Mouse (Mus musculus): ENCODE results near the gene Kbtbd8. TPM values are rescaled to one million over a fixed set of nuclear protein-coding genes. Genes with fewer than 3 reads are reported as not detected.

Gene Kbtbd8
- total and polyA plus RNA-seq, 3 experiments = 0.45 to 2.4 (median 2.2) TPM

- TF ChIP-seq POLR2A (IDR thresholded peaks at IDR 0.05; ENCODE audit: insufficient read depth, low read depth, low read length) = no peak
- peak; percentile 99 for TF ChIP-seq CTCF (IDR thresholded peaks at IDR 0.05)
- 0 out of 2 replicates have a peak, but pooled peaks have one; percentile 35 for TF ChIP-seq EP300 (IDR thresholded peaks at IDR 0.05; ENCODE audit: insufficient read depth, low read depth, low read length)
- 20% methylated on average over 21 of the region's 21 CpGs for WGBS
- intact Hi-C loops (cut with DNase I) = loop anchor here (2.0 to 5.0 kb wide), 2 partner anchors 124 to 1906 kb away; no protein-coding TSS in a partner anchor
- H3K4me3 ChIP-seq = no peak overlapping the region
- no peaks in the 10 kb centered on the region for H3K36me3 ChIP-seq (ENCODE audit: control insufficient read depth, insufficient read depth, low read length)
- no peaks in the 10 kb centered on the region for H3K79me2 ChIP-seq (replicated peaks; ENCODE audit: control insufficient read depth, insufficient read depth, low read length)
- H3K27ac ChIP-seq = no peak overlapping the region
- no peaks in the 10 kb centered on the region for H3K4me1 ChIP-seq (ENCODE audit: control insufficient read depth, insufficient read depth, low read length)
- H3K27me3 ChIP-seq (ENCODE audit: control insufficient read depth, insufficient read depth, low read length) = no peaks in the 10 kb centered on the region
- H3K9ac ChIP-seq (ENCODE audit: low read depth, low read length) = no peak overlapping the region
- peak; percentile 70 to 87 for DNase-seq
Observed at GRCm38 (mm10) chr6:95098366-95099109, 18.5 kb upstream of the Kbtbd8 start.

DNA sequence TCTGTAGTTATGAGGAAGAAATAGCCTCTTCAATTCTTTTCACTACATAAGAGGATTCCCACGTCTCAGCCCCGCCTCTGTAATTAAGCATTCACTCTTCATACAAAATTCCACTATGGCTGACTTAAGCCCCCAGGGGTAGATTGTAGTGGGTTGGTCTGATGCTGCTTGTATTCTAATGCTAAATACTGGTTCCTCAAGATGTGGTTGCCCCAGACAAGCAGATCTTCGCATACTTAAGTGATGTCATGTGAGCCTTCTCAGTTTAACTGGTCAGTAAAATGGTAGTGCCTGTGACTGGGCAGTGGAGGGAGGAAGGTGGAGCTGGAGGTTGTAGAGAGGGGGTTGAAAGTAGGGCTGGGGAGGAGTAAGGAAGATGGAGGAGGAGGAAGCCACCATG is 13.3 kb upstream of the Kbtbd8 start:
- H3K79me2 ChIP-seq (replicated peaks; ENCODE audit: control insufficient read depth, insufficient read depth, low read length) = no peaks in the 10 kb centered on the region
- H3K9ac ChIP-seq (ENCODE audit: low read depth, low read length) = no peak overlapping the region
- H3K27ac ChIP-seq = no peak overlapping the region
- TF ChIP-seq POLR2A (IDR thresholded peaks at IDR 0.05; ENCODE audit: insufficient read depth, low read depth, low read length) = no peak
- no peak for TF ChIP-seq CTCF (IDR thresholded peaks at IDR 0.05)
- TF ChIP-seq EP300 (IDR thresholded peaks at IDR 0.05; ENCODE audit: insufficient read depth, low read depth, low read length) = no peak
- WGBS = 58% methylated on average over 3 of the region's 3 CpGs
- H3K4me3 ChIP-seq = no peak overlapping the region
- H3K4me1 ChIP-seq (ENCODE audit: control insufficient read depth, insufficient read depth, low read length) = no peaks in the 10 kb centered on the region
- intact Hi-C loops (cut with DNase I) = no loop called here
- no peaks in the 10 kb centered on the region for H3K27me3 ChIP-seq (ENCODE audit: control insufficient read depth, insufficient read depth, low read length)
- DNase-seq = no peak
- no peaks in the 10 kb centered on the region for H3K36me3 ChIP-seq (ENCODE audit: control insufficient read depth, insufficient read depth, low read length)

DNA sequence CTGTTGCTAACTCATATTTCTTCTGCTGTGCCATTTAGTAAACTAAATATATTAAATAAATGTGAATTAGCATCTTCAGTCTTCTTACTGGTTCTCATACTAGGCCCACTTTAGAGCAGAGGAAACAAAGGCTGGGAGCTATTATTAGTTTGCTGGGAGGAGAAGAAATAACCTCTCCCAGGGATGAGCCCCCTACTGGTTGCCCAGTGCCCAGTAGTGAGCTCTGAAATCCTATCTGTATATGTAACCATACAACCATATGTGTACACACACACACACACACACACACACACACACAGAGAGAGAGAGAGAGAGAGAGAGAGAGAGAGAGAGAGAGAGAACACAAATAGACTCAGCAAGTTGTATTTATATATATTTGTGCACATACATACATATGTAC is 8.6 kb upstream of the Kbtbd8 start:
- H3K9ac ChIP-seq (ENCODE audit: low read depth, low read length) = no peak overlapping the region
- H3K79me2 ChIP-seq (replicated peaks; ENCODE audit: control insufficient read depth, insufficient read depth, low read length) = no peaks in the 10 kb centered on the region
- intact Hi-C loops (cut with DNase I) = no loop called here
- H3K4me1 ChIP-seq (ENCODE audit: control insufficient read depth, insufficient read depth, low read length) = no peaks in the 10 kb centered on the region
- no peak overlapping the region for H3K27ac ChIP-seq
- H3K36me3 ChIP-seq (ENCODE audit: control insufficient read depth, insufficient read depth, low read length) = no peaks in the 10 kb centered on the region
- TF ChIP-seq POLR2A (IDR thresholded peaks at IDR 0.05; ENCODE audit: insufficient read depth, low read depth, low read length) = no peak
- no peak for TF ChIP-seq CTCF (IDR thresholded peaks at IDR 0.05)
- no peak for TF ChIP-seq EP300 (IDR thresholded peaks at IDR 0.05; ENCODE audit: insufficient read depth, low read depth, low read length)
- no peaks in the 10 kb centered on the region for H3K27me3 ChIP-seq (ENCODE audit: control insufficient read depth, insufficient read depth, low read length)
- no peak overlapping the region for H3K4me3 ChIP-seq
- no peak for DNase-seq

GRCm38 (mm10) chr6:95109691-95110450 is 7.2 kb upstream of the Kbtbd8 start:
- no peaks in the 10 kb centered on the region for H3K79me2 ChIP-seq (replicated peaks; ENCODE audit: control insufficient read depth, insufficient read depth, low read length)
- H3K27ac ChIP-seq = no peak overlapping the region
- H3K4me1 ChIP-seq (ENCODE audit: control insufficient read depth, insufficient read depth, low read length) = no peaks in the 10 kb centered on the region
- intact Hi-C loops (cut with DNase I) = no loop called here
- H3K27me3 ChIP-seq (ENCODE audit: control insufficient read depth, insufficient read depth, low read length) = no peaks in the 10 kb centered on the region
- no peak overlapping the region for H3K9ac ChIP-seq (ENCODE audit: low read depth, low read length)
- WGBS = 85% methylated on average over 6 of the region's 6 CpGs
- no peak for DNase-seq
- H3K4me3 ChIP-seq = no peak overlapping the region
- TF ChIP-seq POLR2A (IDR thresholded peaks at IDR 0.05; ENCODE audit: insufficient read depth, low read depth, low read length) (no peak), EP300 (IDR thresholded peaks at IDR 0.05; ENCODE audit: insufficient read depth, low read depth, low read length) (no peak), CTCF (IDR thresholded peaks at IDR 0.05) (no peak)
- H3K36me3 ChIP-seq (ENCODE audit: control insufficient read depth, insufficient read depth, low read length) = no peaks in the 10 kb centered on the region

DNA sequence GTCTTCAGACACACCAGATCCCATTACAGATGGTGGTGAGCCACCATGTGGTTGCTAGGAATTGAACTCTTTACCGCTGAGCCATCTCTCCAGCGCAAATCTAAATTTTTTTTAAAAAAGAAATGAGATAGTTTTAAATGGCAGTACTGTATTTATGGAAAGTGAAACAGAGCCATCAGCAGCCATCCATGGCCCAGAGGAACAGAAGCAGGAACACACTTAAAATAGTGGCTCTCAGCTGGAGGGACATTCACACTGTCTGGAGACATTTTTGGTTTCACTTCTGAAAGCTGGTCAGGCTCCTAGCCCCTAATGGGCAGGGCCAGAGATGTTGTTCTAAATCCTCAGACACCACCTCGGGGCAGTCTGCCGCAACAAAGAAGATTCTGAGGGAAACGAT is 5.0 kb upstream of the Kbtbd8 start:
- H3K27me3 ChIP-seq (ENCODE audit: control insufficient read depth, insufficient read depth, low read length) = no peaks in the 10 kb centered on the region
- no peak overlapping the region for H3K9ac ChIP-seq (ENCODE audit: low read depth, low read length)
- H3K79me2 ChIP-seq (replicated peaks; ENCODE audit: control insufficient read depth, insufficient read depth, low read length) = no peaks in the 10 kb centered on the region
- no peak for DNase-seq
- H3K4me1 ChIP-seq (ENCODE audit: control insufficient read depth, insufficient read depth, low read length) = no peaks in the 10 kb centered on the region
- H3K4me3 ChIP-seq = no peak overlapping the region
- intact Hi-C loops (cut with DNase I) = no loop called here
- WGBS = 67% methylated on average over 5 of the region's 5 CpGs
- TF ChIP-seq POLR2A (IDR thresholded peaks at IDR 0.05; ENCODE audit: insufficient read depth, low read depth, low read length) (no peak), EP300 (IDR thresholded peaks at IDR 0.05; ENCODE audit: insufficient read depth, low read depth, low read length) (no peak), CTCF (IDR thresholded peaks at IDR 0.05) (no peak)
- H3K27ac ChIP-seq = no peak overlapping the region
- H3K36me3 ChIP-seq (ENCODE audit: control insufficient read depth, insufficient read depth, low read length) = no peaks in the 10 kb centered on the region

DNA sequence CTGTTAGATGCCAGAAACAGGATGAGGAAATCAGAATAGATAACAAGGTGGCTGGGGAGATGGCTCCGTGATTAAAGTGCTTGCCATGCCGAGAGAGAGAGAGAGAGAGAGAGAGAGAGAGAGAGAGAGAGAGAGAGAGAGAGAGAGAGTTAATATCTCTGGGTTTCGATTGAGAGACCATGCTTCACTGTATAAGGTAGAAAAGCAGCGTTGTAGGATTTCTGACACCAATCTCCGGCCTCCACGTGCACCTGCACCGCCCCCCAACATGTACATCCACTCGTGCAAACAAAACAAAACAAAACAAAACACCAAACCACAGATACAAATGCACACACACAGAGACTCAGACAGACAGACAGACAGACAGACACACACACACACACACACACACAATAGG is 527 bp upstream of the Kbtbd8 start:
- Histone ChIP-seq H3K9ac (ENCODE audit: low read depth, low read length) (no peak overlapping the region), H3K4me1 (ENCODE audit: control insufficient read depth, insufficient read depth, low read length) (no peaks in the 10 kb centered on the region), H3K27ac (no peak overlapping the region), H3K36me3 (ENCODE audit: control insufficient read depth, insufficient read depth, low read length) (no peaks in the 10 kb centered on the region; the same call in 1 of the 2 replicates), H3K4me3 (no peak overlapping the region), H3K27me3 (ENCODE audit: control insufficient read depth, insufficient read depth, low read length) (no peaks in the 10 kb centered on the region), H3K79me2 (replicated peaks; ENCODE audit: control insufficient read depth, insufficient read depth, low read length) (no peaks in the 10 kb centered on the region)
- 43% methylated on average over 8 of the region's 8 CpGs for WGBS
- intact Hi-C loops (cut with DNase I) = no loop called here
- TF ChIP-seq POLR2A (IDR thresholded peaks at IDR 0.05; ENCODE audit: insufficient read depth, low read depth, low read length) = no peak
- no peak for TF ChIP-seq CTCF (IDR thresholded peaks at IDR 0.05)
- TF ChIP-seq EP300 (IDR thresholded peaks at IDR 0.05; ENCODE audit: insufficient read depth, low read depth, low read length) = no peak
- no peak for DNase-seq
